Mouse (Mus musculus) G1E (cell line): ENCODE measurements around the gene Inca1.
A peak's percentile ranks its signal among the peaks of the same experiment; 100 is the strongest.

Experiments used
- CTCF ChIP-seq: IDR thresholded peaks from 2 replicates; pipeline ENCODE4 v1.5.1; 2012; ENCODE audit warnings: low read depth, low read length, inconsistent platforms, mixed read lengths
- GATA1 ChIP-seq: IDR thresholded peaks from 2 replicates; pipeline ENCODE4 v1.6.1; 2012; ENCODE audit warnings: borderline replicate concordance, low read length, inconsistent platforms, mixed read lengths
- GATA2 ChIP-seq: IDR thresholded peaks from 2 replicates; pipeline ENCODE4 v1.6.1; 2012; ENCODE audit warnings: low read depth, low read length, inconsistent platforms, borderline replicate concordance
- POLR2AphosphoS5 ChIP-seq: IDR thresholded peaks from 2 replicates; pipeline ENCODE4 v1.6.1; 2012; ENCODE audit warnings: low read depth, low read length, inconsistent platforms; ENCODE audit not compliant: insufficient replicate concordance
- TAL1 ChIP-seq: conservative IDR thresholded peaks from 2 replicates; pipeline ENCODE4 v1.6.1; 2012; ENCODE audit warnings: low read depth, low read length, inconsistent platforms, mixed read lengths

DNA sequence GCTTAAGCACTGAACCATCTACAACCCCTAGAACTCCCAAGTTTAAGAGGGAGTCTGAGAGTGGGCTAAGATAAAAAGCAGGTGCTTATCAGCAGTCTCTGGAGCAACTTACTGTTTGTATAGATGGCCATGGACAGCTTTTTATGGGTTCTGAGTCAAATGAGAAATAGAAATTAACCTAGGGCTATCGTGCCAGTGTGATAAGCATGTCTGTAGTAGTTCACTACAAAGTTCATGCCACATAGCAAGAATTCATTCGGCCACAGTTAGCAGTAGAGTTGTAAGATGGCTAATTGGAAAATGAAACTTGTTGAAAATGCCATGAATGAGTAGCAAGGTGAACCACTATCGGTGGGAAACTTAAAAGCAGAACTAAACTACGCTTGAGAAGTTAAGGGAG is 51.4 kb downstream of the Inca1 start:
- TF ChIP-seq CTCF: no peak
- no peak for TF ChIP-seq GATA1
- TF ChIP-seq POLR2AphosphoS5: no peak
- peak; percentile 58 for TF ChIP-seq TAL1
- TF ChIP-seq GATA2: no peak
